Mouse (Mus musculus): ENCODE data around the gene Ptpn9. TPM values are rescaled to one million over a fixed set of nuclear protein-coding genes. Genes with fewer than 3 reads are reported as not detected.
"Not testable (repeated sequence)": the region's sequence is repeated elsewhere in the genome, so short reads cannot be mapped to it uniquely, and the experiment has no call there.

Ptpn9 gene
- total RNA-seq (2017) = 9.0 and 10.8 TPM in 2 replicates

DNA sequence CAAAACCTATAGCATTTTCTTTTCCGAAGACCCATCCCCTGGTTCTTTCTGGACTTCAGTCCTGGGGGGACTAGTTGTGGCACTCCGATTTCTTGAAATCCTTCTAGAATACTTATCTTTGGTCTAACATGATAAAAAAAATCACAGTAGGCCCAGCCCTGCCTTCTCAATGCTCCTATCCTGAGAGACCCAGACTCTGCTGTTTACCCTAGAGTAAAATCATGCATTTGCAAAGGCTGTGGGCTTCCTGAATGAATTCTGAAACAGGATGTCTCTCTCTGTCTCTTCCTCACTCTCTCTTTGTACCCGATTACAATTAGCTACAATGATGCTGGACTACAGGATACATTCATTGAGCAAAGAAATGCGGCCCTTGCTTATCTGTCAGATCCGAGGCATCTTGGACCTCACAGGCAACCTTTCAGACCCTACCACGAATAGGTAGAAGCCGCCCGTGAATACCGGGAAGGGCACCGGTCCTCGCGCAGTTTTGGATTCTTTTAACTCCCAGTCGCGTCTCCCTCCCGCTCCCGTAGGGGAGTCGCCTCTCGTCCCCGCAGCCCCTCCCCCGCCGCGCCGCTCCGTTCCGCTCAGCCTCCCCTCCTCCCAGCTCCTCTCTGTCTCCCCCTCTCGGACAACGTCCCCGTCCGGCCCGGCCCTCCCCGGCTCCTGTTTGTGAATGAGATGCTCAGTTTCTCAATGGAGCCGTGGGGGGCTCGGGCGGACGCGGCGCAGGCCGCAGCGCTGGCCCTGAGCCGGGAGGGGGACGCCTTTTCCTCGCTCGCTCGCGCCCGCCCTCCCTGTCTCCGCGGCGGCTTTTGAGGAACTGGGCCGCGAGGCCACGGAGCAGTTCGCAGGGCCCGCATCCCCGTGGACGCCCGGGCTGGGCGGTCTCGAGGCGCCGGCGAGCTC is at the start of gene Ptpn9:
TSS of gene Ptpn9 (plus strand) at position 638 of the 912 bp plus-strand sequence.
- ATAC-seq (ENCODE audit: extremely low read depth, insufficient number of reproducible peaks, low FRiP score, poor library complexity, severe bottlenecking) = peak; percentile 68

DNA sequence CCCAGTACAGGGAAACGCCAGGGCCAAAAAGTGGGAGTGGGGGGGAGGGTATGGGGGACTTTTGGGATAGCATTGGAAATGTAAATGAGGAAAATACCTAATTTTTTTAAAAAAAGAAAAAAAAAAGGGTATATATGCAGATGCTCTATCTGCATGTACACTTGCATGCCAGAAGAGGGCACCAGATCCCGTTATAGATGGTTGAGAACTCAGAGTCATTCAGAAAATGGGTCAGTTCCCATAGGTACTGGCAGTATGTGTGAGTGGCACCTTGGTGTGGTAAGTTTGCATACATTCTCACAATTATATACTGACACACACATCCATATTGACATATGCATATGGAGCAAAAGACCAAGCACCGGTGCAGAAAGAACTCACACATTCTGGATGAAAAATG is 47.2 kb upstream of the Ptpn9 start:
- ATAC-seq (ENCODE audit: extremely low read depth, insufficient number of reproducible peaks, low FRiP score, poor library complexity, severe bottlenecking) = peak; percentile 43; the same call in 1 of the 2 replicates

DNA sequence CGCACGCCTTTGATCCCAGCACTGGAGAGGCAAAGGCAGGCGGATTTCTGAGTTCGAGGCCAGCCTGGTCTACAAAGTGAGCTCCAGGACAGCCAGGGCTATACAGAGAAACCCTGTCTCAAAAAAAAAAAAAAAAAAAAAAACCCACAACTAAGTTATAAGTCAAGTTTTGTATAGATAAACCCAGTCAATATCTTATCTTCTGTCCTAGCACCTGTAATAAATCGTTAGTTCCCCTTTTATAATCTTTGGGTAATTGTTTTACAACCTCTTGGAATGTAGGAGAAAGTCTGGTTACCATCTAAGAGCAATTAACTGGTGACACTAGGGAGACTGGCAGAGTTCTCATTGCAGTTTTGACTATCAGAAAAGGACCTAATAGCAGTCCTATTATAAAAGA is 46.0 kb upstream of the Ptpn9 start:
- ATAC-seq (ENCODE audit: extremely low read depth, insufficient number of reproducible peaks, low FRiP score, poor library complexity, severe bottlenecking) = not testable (repeated sequence)

- no peak for ATAC-seq (ENCODE audit: extremely low read depth, insufficient number of reproducible peaks, low FRiP score, poor library complexity, severe bottlenecking)
Measured at GRCm38 (mm10) chr9:56949767-56950166, 45.0 kb upstream of the Ptpn9 start.

DNA sequence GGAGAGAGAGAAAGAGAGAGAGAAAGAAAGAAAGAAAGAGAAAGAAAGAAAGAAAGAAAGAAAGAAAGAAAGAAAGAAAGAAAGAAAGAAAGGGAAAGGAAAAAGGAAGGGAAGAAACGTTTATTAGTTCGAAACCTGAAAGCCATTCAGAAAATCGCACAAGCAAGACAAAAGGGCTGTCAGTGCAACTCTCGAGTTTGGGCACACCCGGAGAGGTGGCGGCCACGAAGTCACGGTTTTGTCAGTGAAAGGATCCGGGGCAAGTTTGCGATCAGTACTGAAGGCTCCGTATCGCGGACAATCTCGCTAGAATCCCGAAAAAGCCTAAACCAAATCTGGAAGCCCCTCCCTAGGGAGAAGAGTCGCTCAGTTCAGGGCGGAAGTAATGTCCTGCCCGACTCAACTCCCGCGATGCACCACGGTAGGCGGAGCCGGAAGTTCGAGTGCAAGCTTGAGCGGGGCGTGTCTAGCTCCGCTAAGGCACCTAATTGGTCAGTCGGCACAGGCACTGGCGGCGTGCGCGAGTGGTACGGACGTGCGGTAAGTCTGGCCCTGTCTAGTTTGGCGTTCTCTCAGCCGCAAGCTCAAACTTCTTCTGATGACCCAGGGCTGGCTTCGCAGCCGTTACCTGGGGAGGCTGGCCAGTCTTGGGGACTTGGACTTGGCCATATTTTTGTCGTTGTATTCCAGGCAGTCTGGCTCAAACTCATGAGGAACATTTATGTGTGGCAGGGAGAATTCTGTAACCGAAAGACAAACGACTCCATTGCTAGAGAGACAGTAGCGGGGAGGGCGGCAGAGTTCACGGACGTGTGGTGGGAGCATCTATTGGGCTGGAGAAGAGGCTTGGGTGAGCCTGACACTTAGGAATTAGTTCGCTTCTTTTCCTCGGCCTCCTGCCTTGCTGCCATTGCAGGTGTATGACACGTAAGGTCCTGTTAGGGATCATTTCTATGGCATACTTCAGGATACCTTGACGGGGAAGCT is 44.0 kb upstream of the Ptpn9 start, which contains the start of gene Snupn:
TSS of gene Snupn (plus strand) at position 465 of the 987 bp plus-strand sequence.
- peak; percentile 100 for ATAC-seq (ENCODE audit: extremely low read depth, insufficient number of reproducible peaks, low FRiP score, poor library complexity, severe bottlenecking)

DNA sequence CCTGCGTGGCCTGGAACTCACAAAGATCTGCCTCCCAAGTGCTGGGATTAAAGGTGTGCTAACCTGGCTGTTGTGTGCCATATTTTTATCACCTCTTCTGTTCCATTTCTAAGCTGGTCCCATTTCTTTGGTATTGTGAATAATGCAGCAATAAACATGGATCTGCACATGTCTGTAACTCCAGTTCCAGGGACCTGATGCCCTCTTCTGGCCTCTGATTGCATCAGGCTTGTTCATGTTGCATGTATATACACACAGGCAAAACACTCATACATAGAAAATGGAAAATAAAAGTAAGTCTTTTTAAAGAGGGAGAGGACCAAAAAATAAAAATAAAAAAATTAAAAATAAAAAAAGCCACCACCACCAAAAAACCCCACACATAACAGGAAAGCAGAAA is 41.2 kb upstream of the Ptpn9 start:
- ATAC-seq (ENCODE audit: extremely low read depth, insufficient number of reproducible peaks, low FRiP score, poor library complexity, severe bottlenecking) = no peak

DNA sequence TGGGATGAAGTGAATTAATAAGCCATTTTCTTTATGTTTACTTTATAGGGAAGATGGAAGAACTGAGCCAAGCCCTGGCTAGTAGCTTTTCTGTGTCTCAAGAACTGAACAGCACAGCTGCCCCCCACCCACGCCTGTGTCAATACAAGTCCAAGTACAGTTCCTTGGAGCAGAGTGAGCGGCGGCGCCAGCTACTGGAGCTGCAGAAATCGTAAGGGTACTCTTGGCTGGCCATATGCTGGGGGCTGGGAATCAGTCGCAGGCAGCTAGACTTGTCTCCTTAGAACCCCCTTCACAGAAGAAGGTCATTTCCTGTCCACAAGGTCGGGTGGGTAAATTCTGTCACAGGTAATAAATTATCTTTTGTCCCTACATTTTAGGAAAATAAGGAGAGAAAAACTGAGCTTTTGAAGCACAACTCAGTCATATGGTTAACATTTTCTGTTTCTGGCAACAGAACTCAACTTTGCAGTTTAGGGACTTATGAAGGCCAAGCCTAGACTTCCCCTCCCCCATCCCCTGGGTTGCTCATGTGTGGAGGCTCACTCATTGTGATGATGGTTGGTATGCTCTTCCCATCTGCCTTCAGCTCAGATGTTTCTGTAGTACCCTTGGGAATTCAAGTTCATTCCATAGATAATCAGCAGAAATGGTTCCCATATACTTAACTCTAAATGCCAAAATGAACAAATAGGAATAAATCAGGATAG is 37.6 kb upstream of the Ptpn9 start:
- no peak for ATAC-seq (ENCODE audit: extremely low read depth, insufficient number of reproducible peaks, low FRiP score, poor library complexity, severe bottlenecking)

DNA sequence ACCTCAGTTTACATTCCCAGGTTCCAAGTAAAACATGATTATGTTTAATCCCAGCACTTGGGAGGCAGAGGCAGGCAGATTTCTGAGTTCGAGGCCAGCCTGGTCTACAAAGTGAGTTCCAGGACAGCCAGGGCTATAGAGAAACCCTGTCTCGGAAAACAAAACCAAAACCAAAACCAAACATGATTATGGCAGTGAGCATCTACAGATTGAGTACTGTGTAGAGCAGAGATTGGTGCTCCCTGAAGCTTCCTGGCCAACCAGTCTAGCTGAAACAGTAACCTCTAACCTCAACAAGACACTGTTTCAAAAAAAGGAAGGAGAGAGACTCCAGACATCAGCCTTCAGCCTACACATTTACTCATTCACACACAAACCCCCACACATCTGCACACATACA is 36.0 kb upstream of the Ptpn9 start:
- ATAC-seq (ENCODE audit: extremely low read depth, insufficient number of reproducible peaks, low FRiP score, poor library complexity, severe bottlenecking) = no peak

DNA sequence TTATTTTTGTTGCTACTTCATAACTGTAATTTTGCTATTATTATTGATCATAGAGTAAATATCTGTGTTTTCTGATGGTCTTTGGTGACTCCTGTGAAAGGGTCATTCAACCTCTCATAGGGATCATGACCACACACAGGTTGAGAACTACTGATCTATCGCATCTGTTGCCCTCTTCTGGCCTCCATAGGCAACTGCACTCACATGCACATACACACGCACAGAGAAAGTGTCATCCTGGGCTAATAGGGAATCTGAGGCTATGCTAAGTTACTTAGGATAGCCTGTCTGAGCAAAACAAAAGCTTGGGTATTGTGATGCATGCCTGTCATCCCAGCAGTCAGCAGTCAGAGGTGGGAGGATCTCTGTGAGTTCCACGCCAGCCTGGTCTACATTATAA is 33.1 kb upstream of the Ptpn9 start:
- no peak for ATAC-seq (ENCODE audit: extremely low read depth, insufficient number of reproducible peaks, low FRiP score, poor library complexity, severe bottlenecking)

GRCm38 (mm10) chr9:56970158-56970557 is 24.6 kb upstream of the Ptpn9 start:
- ATAC-seq (ENCODE audit: extremely low read depth, insufficient number of reproducible peaks, low FRiP score, poor library complexity, severe bottlenecking) = no peak

GRCm38 (mm10) chr9:56973960-56974524 is 20.7 kb upstream of the Ptpn9 start:
- no peak for ATAC-seq (ENCODE audit: extremely low read depth, insufficient number of reproducible peaks, low FRiP score, poor library complexity, severe bottlenecking)

- no peak for ATAC-seq (ENCODE audit: extremely low read depth, insufficient number of reproducible peaks, low FRiP score, poor library complexity, severe bottlenecking)
Measured at GRCm38 (mm10) chr9:56975199-56975598, 19.5 kb upstream of the Ptpn9 start.

DNA sequence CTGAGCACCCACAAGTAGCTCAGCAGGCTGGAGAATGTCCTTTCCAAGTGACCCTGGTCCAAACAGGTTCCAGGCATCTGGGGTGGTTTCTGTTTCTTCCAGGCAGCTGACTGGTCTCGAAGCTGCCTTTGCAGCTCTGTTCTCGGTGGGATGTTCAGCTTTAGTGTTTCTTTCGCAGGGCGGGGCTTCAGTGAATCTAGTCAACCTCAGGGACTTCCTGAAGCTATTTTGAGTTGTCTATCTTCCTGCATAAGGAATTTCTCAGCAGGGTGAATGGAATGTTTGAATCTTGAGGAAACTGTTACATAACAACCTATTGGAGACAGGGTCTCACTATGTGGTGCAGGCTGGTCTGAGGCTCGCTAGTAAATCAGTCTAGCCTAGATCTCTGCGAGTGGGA is 14.5 kb upstream of the Ptpn9 start:
- no peak for ATAC-seq (ENCODE audit: extremely low read depth, insufficient number of reproducible peaks, low FRiP score, poor library complexity, severe bottlenecking)

- no peak for ATAC-seq (ENCODE audit: extremely low read depth, insufficient number of reproducible peaks, low FRiP score, poor library complexity, severe bottlenecking)
Measured at GRCm38 (mm10) chr9:56981502-56981901, 13.2 kb upstream of the Ptpn9 start.

DNA sequence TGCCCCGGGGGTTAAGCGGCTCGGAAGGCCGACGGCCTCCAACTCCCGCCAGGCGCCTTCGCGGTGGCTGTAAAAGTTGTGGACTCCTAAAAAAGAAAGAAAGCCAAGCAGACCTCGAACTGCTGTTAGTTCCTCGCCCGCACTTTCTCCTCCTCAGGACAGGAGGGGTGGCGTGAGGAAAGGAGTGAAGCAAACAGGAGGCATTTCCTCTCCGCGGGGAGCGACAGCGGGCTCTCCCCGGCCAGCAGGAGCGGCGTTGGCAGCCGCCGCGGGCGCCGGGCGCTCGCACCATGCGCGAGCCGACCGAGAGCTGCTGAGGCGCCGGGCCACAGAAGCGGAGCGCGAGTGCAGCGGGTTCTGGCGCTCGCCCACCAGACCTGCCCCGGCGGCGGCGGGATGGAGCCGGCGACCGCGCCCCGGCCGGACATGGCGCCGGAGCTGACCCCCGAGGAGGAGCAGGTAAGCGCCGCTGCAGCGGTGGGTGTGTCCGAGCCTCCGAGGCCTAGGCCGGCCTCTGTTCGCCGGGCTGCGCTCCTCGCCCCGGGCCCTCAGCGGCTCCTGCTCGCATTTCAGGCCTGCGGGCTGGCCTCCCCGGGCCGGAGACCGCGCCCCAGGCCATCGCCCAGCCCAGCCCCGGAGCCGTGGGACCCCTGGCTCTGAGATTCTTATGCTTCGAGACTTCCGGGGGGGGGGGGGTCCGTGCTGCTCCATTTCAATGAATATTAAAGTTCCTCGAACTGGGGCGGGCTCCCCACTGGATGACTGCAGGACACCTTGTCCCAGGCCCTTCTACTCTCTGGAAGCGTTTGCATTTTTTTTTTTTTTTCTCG is 690 bp downstream of the Ptpn9 start:
- peak; percentile 24; the same call in 1 of the 2 replicates for ATAC-seq (ENCODE audit: extremely low read depth, insufficient number of reproducible peaks, low FRiP score, poor library complexity, severe bottlenecking)

DNA sequence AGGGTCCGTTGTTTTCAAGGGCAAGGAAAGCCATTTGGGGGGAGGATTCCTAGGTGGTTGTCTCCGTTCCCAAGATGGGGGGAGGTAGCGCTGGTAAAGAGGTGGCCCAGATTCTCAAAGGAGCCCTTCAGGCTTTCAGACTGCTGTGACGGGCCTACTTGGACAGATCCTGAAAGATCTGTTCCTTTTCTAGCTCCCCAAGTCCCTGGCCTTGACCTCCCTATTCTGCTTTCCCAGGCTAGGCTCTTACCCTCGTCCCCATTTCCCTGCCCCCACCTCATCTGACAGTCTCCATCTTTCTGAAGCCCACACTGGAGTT is 1.3 kb downstream of the Ptpn9 start:
- ATAC-seq (ENCODE audit: extremely low read depth, insufficient number of reproducible peaks, low FRiP score, poor library complexity, severe bottlenecking) = no peak

- not testable (repeated sequence) for ATAC-seq (ENCODE audit: extremely low read depth, insufficient number of reproducible peaks, low FRiP score, poor library complexity, severe bottlenecking)
Measured at GRCm38 (mm10) chr9:56997206-56997605, 2.5 kb downstream of the Ptpn9 start.

DNA sequence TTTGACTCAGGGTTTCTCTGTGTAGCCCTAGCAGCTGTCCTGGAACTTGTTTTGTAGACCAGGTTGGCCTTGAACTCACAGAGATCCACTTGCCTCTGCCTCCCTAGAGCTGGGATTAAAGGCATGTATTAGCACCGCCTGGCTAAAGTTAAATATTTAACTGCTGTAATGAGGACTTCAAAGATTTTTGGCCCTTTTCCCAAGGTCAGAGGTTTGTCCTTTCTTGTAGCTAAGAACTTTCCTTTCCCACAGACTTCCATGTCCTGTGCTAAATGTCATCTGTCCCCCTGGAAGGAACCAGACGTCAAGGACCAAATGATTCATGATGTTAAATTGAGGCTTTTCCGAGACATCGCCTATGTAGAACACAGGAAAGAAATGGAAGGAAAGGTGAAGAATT is 8.3 kb downstream of the Ptpn9 start:
- no peak for ATAC-seq (ENCODE audit: extremely low read depth, insufficient number of reproducible peaks, low FRiP score, poor library complexity, severe bottlenecking)

Measured in neutrophil, adult 5-6 weeks (primary cell).